In genomic region chr14:20916625-20917612, GRCm38 (mm10) we compare ENCODE assay signal across 24 mouse cellular contexts. TPM values are rescaled to one million over a fixed set of nuclear protein-coding genes. Genes with fewer than 3 reads are reported as not detected.
DNase-seq lines count a peak whose midpoint lies in the region; ATAC-seq and TF ChIP-seq lines count a peak whose summit lies in the region.
"Had no signal": no experiment of that assay in that cellular context is flagged by ENCODE, and none has a peak within 500 bp of the region (broad histone marks: within the 10 kb centered on the region; RNA-seq: fewer than 3 reads in every experiment).

No protein-coding gene starts in this region.

- dilution Hi-C loops in CH12.LX (cut with MboI; ENCODE audit: extremely low pct_ligation_motif_present, extremely low pct_unique_long_range_greater_than_20kb, low sequenced_read_pairs), result no loop called here

- no peaks in the 10 kb centered on the region for H3K36me3 ChIP-seq in CH12.LX (replicated peaks in 1 of 2; ENCODE audit: control insufficient read depth in 1 of 2, insufficient read depth in 1 of 2, low read length in 1 of 2)
- H3K36me3 ChIP-seq in liver, embryonic 13.5 days, result no peaks in the 10 kb centered on the region
- no peaks in the 10 kb centered on the region for H3K36me3 ChIP-seq in liver, postnatal 0 days (replicated peaks; ENCODE audit: insufficient read depth, low read length)
- no peaks in the 10 kb centered on the region for H3K36me3 ChIP-seq in kidney, adult 2 months (ENCODE audit: control insufficient read depth, insufficient read depth, low read length)
- H3K36me3 ChIP-seq: embryonic facial prominence, embryonic 12.5 days; heart, embryonic 10.5 days; hindbrain, embryonic 12.5 days had no signal

- in situ Hi-C loops in CH12.LX (cut with MboI; ENCODE audit: low pct_ligation_motif_present, low pct_unique_long_range_greater_than_20kb, low sequenced_read_pairs), result no loop called here

- H3K27me3 ChIP-seq in CH12.LX (replicated peaks), result peaks cover 3% of the 10 kb centered on the region
- no peaks in the 10 kb centered on the region for H3K27me3 ChIP-seq in liver, embryonic 13.5 days
- no peaks in the 10 kb centered on the region for H3K27me3 ChIP-seq in liver, postnatal 0 days (ENCODE audit: insufficient read depth, low read length)
- H3K27me3 ChIP-seq in kidney, adult 2 months (replicated peaks; ENCODE audit: control insufficient read depth, insufficient read depth, low read length), result no peaks in the 10 kb centered on the region
- H3K27me3 ChIP-seq: embryonic facial prominence, embryonic 12.5 days; hindbrain, embryonic 12.5 days; Patski had no signal

- ATAC-seq in liver, embryonic 13.5 days (ENCODE audit: low read depth), result peak; percentile 73
- ATAC-seq in liver, postnatal 0 days, result no peak
- ATAC-seq: forebrain, embryonic 16.5 days; hindbrain, embryonic 16.5 days; inflammation-experienced regulatory T-cells, adult 6 months; Patski had no signal

- no peak for TF ChIP-seq RAD21 in CH12.LX (IDR thresholded peaks at IDR 0.05; ENCODE audit: low read depth, low read length)

- no peaks in the 10 kb centered on the region for H3K9me3 ChIP-seq in CH12.LX (replicated peaks; ENCODE audit: low read length)
- H3K9me3 ChIP-seq in liver, embryonic 13.5 days (replicated peaks), result no peaks in the 10 kb centered on the region
- H3K9me3 ChIP-seq in liver, postnatal 0 days (ENCODE audit: low read length), result no peaks in the 10 kb centered on the region
- H3K9me3 ChIP-seq: embryonic facial prominence, embryonic 12.5 days; heart, embryonic 10.5 days; hindbrain, embryonic 12.5 days had no signal

- TF ChIP-seq CTCF in CH12.LX (conservative IDR thresholded peaks at IDR 0.05 in 1 of 2, IDR thresholded peaks at IDR 0.05 in 1 of 2; ENCODE audit: low read depth in 2 of 2, low read length in 2 of 2), result no peak
- TF ChIP-seq CTCF in liver, postnatal 0 days (IDR thresholded peaks at IDR 0.05; ENCODE audit: low read depth), result no peak
- no peak for TF ChIP-seq CTCF in kidney, adult 2 months (conservative IDR thresholded peaks at IDR 0.05; ENCODE audit: insufficient read depth, insufficient read length, low read depth, low read length)

- H3K4me3 ChIP-seq in CH12.LX (replicated peaks in 1 of 3; ENCODE audit: low read depth in 2 of 3, low read length in 2 of 3, poor library complexity in 1 of 3), result no peak overlapping the region
- H3K4me3 ChIP-seq in liver, embryonic 13.5 days (replicated peaks), result no peak overlapping the region
- H3K4me3 ChIP-seq in liver, postnatal 0 days (ENCODE audit: low read depth, low read length), result no peak overlapping the region
- no peak overlapping the region for H3K4me3 ChIP-seq in kidney, adult 2 months (ENCODE audit: insufficient read depth, low read depth, low read length)
- H3K4me3 ChIP-seq: embryonic facial prominence, embryonic 12.5 days; heart, embryonic 10.5 days; hindbrain, embryonic 12.5 days had no signal

- intact Hi-C loops in left cerebral cortex, postnatal 14 days (cut with DNase I), result no loop called here

- no peak overlapping the region for H3K9ac ChIP-seq in CH12.LX (ENCODE audit: insufficient read depth, low read depth)
- no peak overlapping the region for H3K9ac ChIP-seq in liver, embryonic 13.5 days
- H3K9ac ChIP-seq in liver, postnatal 0 days (replicated peaks), result no peak overlapping the region
- H3K9ac ChIP-seq: embryonic facial prominence, embryonic 12.5 days; hindbrain, embryonic 12.5 days had no signal

- no peak for TF ChIP-seq POLR2A in CH12.LX (IDR thresholded peaks at IDR 0.05; ENCODE audit: low read depth, low read length)
- no peak for TF ChIP-seq POLR2A in kidney, adult 2 months (IDR thresholded peaks at IDR 0.05; ENCODE audit: low read depth, low read length)

- no peak for DNase-seq in CH12.LX (ENCODE audit: extremely low read depth)
- peak; percentile 64 for DNase-seq in c-Kit-positive CD71-positive TER-119-negative erythroid progenitor cells, embryonic 14.5 days (ENCODE audit: low read depth)
- DNase-seq in liver, embryonic 13.5 days, result no peak
- DNase-seq in liver, postnatal 0 days, result no peak
- no peak for DNase-seq in left cerebral cortex, postnatal 14 days (ENCODE audit: low spot score in 2 of 2)
- DNase-seq in kidney, postnatal 10 days, result no peak
- no peak for DNase-seq in kidney, adult 2 months
- no peak for DNase-seq in embryo, embryonic 9.5 days (ENCODE audit: extremely low spot score)
- DNase-seq: adrenal gland, postnatal 10 days; cerebellum, adult 18-20 months; cerebellum, adult 9-11 months; cerebellum, postnatal 36 days; embryo, embryonic 11 days; gastrocnemius, postnatal 10 days; heart, adult 18-20 months; heart, postnatal 10 days; heart, postnatal 4 days had no signal

- peak; percentile 14; the same call in 1 of the 2 replicates for TF ChIP-seq EP300 in CH12.LX (IDR thresholded peaks at IDR 0.05; ENCODE audit: low read length)
- peak; percentile 73; the same call in 1 of the 2 replicates for TF ChIP-seq EP300 in liver, postnatal 0 days (IDR thresholded peaks at IDR 0.05; ENCODE audit: low read depth)

- WGBS in liver, embryonic 13.5 days (ENCODE audit: insufficient replicate concordance), result 45% methylated on average over 7 of the region's 7 CpGs
- WGBS in liver, postnatal 0 days (ENCODE audit: insufficient replicate concordance), result 51% methylated on average over 7 of the region's 7 CpGs
- WGBS in kidney, adult 2 months, result 91% methylated on average over 7 of the region's 7 CpGs

- H3K4me2 ChIP-seq in CH12.LX (ENCODE audit: insufficient read depth, low read depth, poor library complexity, severe bottlenecking), result no peak overlapping the region
- peak overlapping the region; percentile 28; the same call in 1 of the 2 replicates for H3K4me2 ChIP-seq in liver, embryonic 13.5 days
- no peak overlapping the region for H3K4me2 ChIP-seq in liver, postnatal 0 days (ENCODE audit: low read depth, low read length)
- H3K4me2 ChIP-seq: embryonic facial prominence, embryonic 12.5 days; hindbrain, embryonic 12.5 days had no signal

- H3K4me1 ChIP-seq in CH12.LX (ENCODE audit: control insufficient read depth in 1 of 2, insufficient read depth in 2 of 2), result no peaks in the 10 kb centered on the region
- peaks cover 45% of the 10 kb centered on the region for H3K4me1 ChIP-seq in liver, embryonic 13.5 days (replicated peaks)
- peaks cover 3% of the 10 kb centered on the region; the same call in 1 of the 2 replicates for H3K4me1 ChIP-seq in liver, postnatal 0 days (ENCODE audit: insufficient read depth)
- no peaks in the 10 kb centered on the region for H3K4me1 ChIP-seq in kidney, adult 2 months (ENCODE audit: control insufficient read depth, insufficient read depth, low read length)
- H3K4me1 ChIP-seq: embryonic facial prominence, embryonic 12.5 days; heart, embryonic 10.5 days; hindbrain, embryonic 12.5 days had no signal

- H3K79me2 ChIP-seq in CH12.LX (replicated peaks; ENCODE audit: control insufficient read depth, extremely low read depth, insufficient read depth, poor library complexity, severe bottlenecking), result no peaks in the 10 kb centered on the region

- no peak overlapping the region for H3K27ac ChIP-seq in CH12.LX (ENCODE audit: insufficient read depth, low read depth)
- H3K27ac ChIP-seq in liver, embryonic 13.5 days, result no peak overlapping the region
- no peak overlapping the region for H3K27ac ChIP-seq in liver, postnatal 0 days (ENCODE audit: low read depth)
- H3K27ac ChIP-seq in kidney, adult 2 months (ENCODE audit: insufficient read depth, low read depth, low read length), result no peak overlapping the region
- H3K27ac ChIP-seq: embryonic facial prominence, embryonic 12.5 days; heart, embryonic 10.5 days; hindbrain, embryonic 12.5 days had no signal

TF ChIP-seq in CH12.LX, 34 proteins besides CTCF, POLR2A, EP300 and RAD21:
- no peak for TF ChIP-seq E2F4 (IDR thresholded peaks at IDR 0.05; ENCODE audit: insufficient replicate concordance, low read depth, low read length)
- no peak for TF ChIP-seq SMC3 (IDR thresholded peaks at IDR 0.05; ENCODE audit: low read depth, low read length)
- no peak for TF ChIP-seq ETS1 (conservative IDR thresholded peaks at IDR 0.05; ENCODE audit: low read depth, low read length)
- TF ChIP-seq CHD1 (IDR thresholded peaks at IDR 0.05; ENCODE audit: low read depth, low read length), result no peak
- TF ChIP-seq UBTF (IDR thresholded peaks at IDR 0.05; ENCODE audit: low read depth, low read length), result no peak
- no peak for TF ChIP-seq MAFK (IDR thresholded peaks at IDR 0.05; ENCODE audit: insufficient replicate concordance, low read length)
- no peak for TF ChIP-seq GABPA (IDR thresholded peaks at IDR 0.05; ENCODE audit: insufficient replicate concordance, low read depth, low read length)
- TF ChIP-seq USF2 (conservative IDR thresholded peaks at IDR 0.05; ENCODE audit: low read depth, low read length), result no peak
- no peak for TF ChIP-seq BHLHE40 (IDR thresholded peaks at IDR 0.05; ENCODE audit: low read depth, low read length)
- TF ChIP-seq ZC3H11A (IDR thresholded peaks at IDR 0.05; ENCODE audit: low read depth, low read length), result no peak
- TF ChIP-seq KAT2A (IDR thresholded peaks at IDR 0.05; ENCODE audit: insufficient replicate concordance, low read length), result no peak
- no peak for TF ChIP-seq NRF1 (IDR thresholded peaks at IDR 0.05; ENCODE audit: low read depth, low read length)
- no peak for TF ChIP-seq ZNF384 (IDR thresholded peaks at IDR 0.05; ENCODE audit: low read depth, low read length)

RNA-seq across cellular contexts. Expression of gene Vcl, which starts 12.3 kb away (rescaled TPM):
- total RNA-seq in CH12.LX (2012; rRNA removed) (2.1 and 2.6 TPM in 2 replicates), CH12.LX (2014; rRNA removed) (3.9 and 4.6 TPM in 2 replicates)
- 4.5 and 7.1 TPM in 2 replicates for polyA plus RNA-seq in CH12.LX (2012; ENCODE audit: insufficient read length, low read depth)
- 17.0 and 24.6 TPM in 2 replicates for polyA plus RNA-seq in liver, embryonic 13.5 days (2015; fragmentation: Nextera tagmentation; extraction: Ambion mirVana)
- polyA plus RNA-seq in liver, postnatal 0 days (2015; fragmentation: Nextera tagmentation; extraction: Ambion mirVana), result 9.3 and 11.6 TPM in 2 replicates
- total RNA-seq in left cerebral cortex, postnatal 14 days (2021), result 10 to 100 TPM; 27.9 to 28.7 TPM
- 30.6 and 33.1 TPM in 2 replicates for polyA plus RNA-seq in kidney, adult 2 months (2012; rRNA removed)
